Mouse (Mus musculus): ENCODE measurements around the gene Pjvk. TPM values are rescaled to one million over a fixed set of nuclear protein-coding genes. Genes with fewer than 3 reads are reported as not detected.
A peak's percentile ranks its signal among the peaks of the same experiment; 100 is the strongest.

Pjvk gene
- polyA plus RNA-seq, 1 experiment from 2014 or later: 2.7 TPM

DNA sequence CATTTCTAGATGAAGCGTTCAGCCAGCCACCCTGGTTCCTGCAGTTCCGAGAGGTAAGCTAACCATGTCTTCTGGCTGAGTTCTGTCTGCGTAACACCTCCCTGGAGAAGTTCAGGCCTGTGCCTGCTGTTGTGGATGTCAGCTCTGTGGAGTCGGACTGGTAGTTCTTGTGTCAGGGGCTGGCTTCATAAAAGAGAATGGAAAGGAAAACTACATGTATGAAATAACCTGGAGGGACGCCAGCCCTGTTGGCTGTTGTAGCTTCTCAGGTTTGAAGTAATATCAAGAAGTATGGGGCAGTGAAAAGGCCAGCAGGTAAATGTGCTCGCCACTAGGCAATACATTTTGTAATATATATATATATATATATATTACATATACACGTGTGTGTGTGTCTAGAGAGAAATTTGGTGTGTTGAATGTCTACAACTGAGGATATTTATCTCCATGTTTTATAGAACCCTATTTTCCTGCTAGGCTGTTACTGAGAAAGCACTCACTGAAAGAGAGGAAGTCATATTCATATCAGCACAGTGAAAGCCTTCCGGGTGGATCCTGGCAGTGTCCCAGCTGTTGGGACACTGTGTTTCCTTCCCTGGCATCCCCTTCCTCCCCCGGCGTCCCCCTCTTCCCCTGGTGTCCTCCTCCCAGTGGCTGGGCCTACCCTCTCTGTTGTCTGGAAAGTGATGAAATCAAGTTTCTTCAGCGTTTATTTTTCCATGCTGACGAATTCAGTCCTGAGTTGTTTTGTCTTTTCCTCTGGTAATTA, 42.3 kb downstream of the Pjvk start:
- 79% methylated on average over 12 of the region's 12 CpGs for WGBS
- Histone ChIP-seq H3K27ac (peak overlapping the region; percentile 30; the same call in 1 of the 2 replicates), H3K4me3 (replicated peaks) (no peak overlapping the region), H3K9me3 (replicated peaks) (no peaks in the 10 kb centered on the region), H3K9ac (no peak overlapping the region), H3K4me1 (no peaks in the 10 kb centered on the region), H3K27me3 (no peaks in the 10 kb centered on the region), H3K36me3 (peaks cover 93% of the 10 kb centered on the region), H3K4me2 (no peak overlapping the region)
- peak; percentile 56; the same call in 1 of the 2 replicates for ATAC-seq (replicated peaks; ENCODE audit: low FRiP score)

- Histone ChIP-seq H3K27ac (no peak overlapping the region), H3K4me1 (no peaks in the 10 kb centered on the region), H3K9me3 (replicated peaks) (no peaks in the 10 kb centered on the region), H3K36me3 (peaks cover 83% of the 10 kb centered on the region), H3K9ac (no peak overlapping the region), H3K4me2 (no peak overlapping the region), H3K4me3 (replicated peaks) (no peak overlapping the region), H3K27me3 (no peaks in the 10 kb centered on the region)
- 70% methylated on average over 5 of the region's 5 CpGs for WGBS
- no peak for ATAC-seq (replicated peaks; ENCODE audit: low FRiP score)
Measured at GRCm38 (mm10) chr2:76693765-76694164, 45.5 kb downstream of the Pjvk start.

GRCm38 (mm10) chr2:76695290-76695689, 47.0 kb downstream of the Pjvk start:
- H3K36me3 ChIP-seq: peaks cover 76% of the 10 kb centered on the region
- H3K9me3 ChIP-seq (replicated peaks): no peaks in the 10 kb centered on the region
- no peak overlapping the region for H3K27ac ChIP-seq
- 78% methylated on average over 6 of the region's 6 CpGs for WGBS
- H3K27me3 ChIP-seq: no peaks in the 10 kb centered on the region
- no peak overlapping the region for H3K9ac ChIP-seq
- H3K4me1 ChIP-seq: 0 out of 2 replicates have a peak, but pooled peaks cover 3% of the 10 kb centered on the region
- H3K4me3 ChIP-seq (replicated peaks): no peak overlapping the region
- H3K4me2 ChIP-seq: no peak overlapping the region
- ATAC-seq (replicated peaks; ENCODE audit: low FRiP score): no peak

DNA sequence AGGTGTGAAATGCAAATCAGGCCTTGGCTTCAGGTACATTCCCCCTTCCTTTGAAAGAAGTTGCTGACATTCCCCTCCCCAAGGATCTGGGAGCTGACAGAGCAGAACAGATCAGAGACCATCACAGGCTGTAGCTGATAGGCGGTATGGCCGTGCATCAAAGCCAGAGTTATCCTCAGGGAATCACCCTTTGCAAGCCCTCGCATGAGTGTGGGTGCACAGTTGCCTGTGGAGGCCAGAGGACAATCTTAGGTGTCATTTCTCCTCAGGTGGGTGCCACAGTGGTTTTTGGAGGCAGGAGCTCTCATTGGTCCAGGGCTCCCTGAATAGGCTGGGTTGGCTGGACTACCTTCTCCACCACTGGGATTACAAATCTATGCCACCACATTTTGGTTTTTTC, 53.9 kb downstream of the Pjvk start:
- Histone ChIP-seq H3K27me3 (no peaks in the 10 kb centered on the region), H3K4me2 (no peak overlapping the region), H3K27ac (no peak overlapping the region), H3K4me1 (0 out of 2 replicates have a peak, but pooled peaks cover 3% of the 10 kb centered on the region), H3K9ac (no peak overlapping the region), H3K4me3 (replicated peaks) (no peak overlapping the region), H3K9me3 (replicated peaks) (no peaks in the 10 kb centered on the region), H3K36me3 (peaks cover 17% of the 10 kb centered on the region)
- 78% methylated on average over 3 of the region's 3 CpGs for WGBS
- ATAC-seq (replicated peaks; ENCODE audit: low FRiP score): no peak

GRCm38 (mm10) chr2:76702751-76703150, 54.5 kb downstream of the Pjvk start:
- H3K9me3 ChIP-seq (replicated peaks): no peaks in the 10 kb centered on the region
- no peak overlapping the region for H3K4me3 ChIP-seq (replicated peaks)
- H3K27me3 ChIP-seq: no peaks in the 10 kb centered on the region
- H3K36me3 ChIP-seq: peaks cover 11% of the 10 kb centered on the region; the same call in 1 of the 2 replicates
- H3K27ac ChIP-seq: no peak overlapping the region
- 87% methylated on average over 5 of the region's 5 CpGs for WGBS
- H3K9ac ChIP-seq: no peak overlapping the region
- no peak overlapping the region for H3K4me2 ChIP-seq
- no peak for ATAC-seq (replicated peaks; ENCODE audit: low FRiP score)
- 0 out of 2 replicates have a peak, but pooled peaks cover 3% of the 10 kb centered on the region for H3K4me1 ChIP-seq

- no peak overlapping the region for H3K4me3 ChIP-seq (replicated peaks)
- H3K27ac ChIP-seq: no peak overlapping the region
- peaks cover 14% of the 10 kb centered on the region for H3K9me3 ChIP-seq (replicated peaks)
- H3K4me2 ChIP-seq: no peak overlapping the region
- ATAC-seq (replicated peaks; ENCODE audit: low FRiP score): no peak
- peaks cover 17% of the 10 kb centered on the region for H3K36me3 ChIP-seq
- no peaks in the 10 kb centered on the region for H3K27me3 ChIP-seq
- no peak overlapping the region for H3K9ac ChIP-seq
- 91% methylated on average over 13 of the region's 13 CpGs for WGBS
- no peaks in the 10 kb centered on the region for H3K4me1 ChIP-seq
Measured at GRCm38 (mm10) chr2:76705655-76706054, 57.4 kb downstream of the Pjvk start.

Other genes with a start within 250 kb of the Pjvk start
- gene Osbpl6, start 242.0 kb upstream of the Pjvk start, polyA plus RNA-seq (2015; fragmentation: Nextera tagmentation; extraction: Ambion mirVana): 18.3 and 20.1 TPM in 2 replicates
- 78.8 and 80.5 TPM in 2 replicates for gene Prkra, start 461 bp upstream of the Pjvk start, polyA plus RNA-seq (2015; fragmentation: Nextera tagmentation; extraction: Ambion mirVana)
- gene Fkbp7, start 24.6 kb downstream of the Pjvk start, polyA plus RNA-seq (2015; fragmentation: Nextera tagmentation; extraction: Ambion mirVana): 65.4 and 66.7 TPM in 2 replicates
- gene Plekha3, start 26.8 kb downstream of the Pjvk start, polyA plus RNA-seq (2015; fragmentation: Nextera tagmentation; extraction: Ambion mirVana): 13.9 and 14.0 TPM in 2 replicates